Mouse (Mus musculus) ES-E14 (cell line): ENCODE results near the gene Ehbp1l1.

Source experiments
- CHD2 ChIP-seq: IDR thresholded peaks from 2 replicates; pipeline ENCODE4 v1.6.1; 2014; ENCODE audit warnings: mild to moderate bottlenecking, low read depth, low read length, inconsistent platforms
- HCFC1 ChIP-seq: IDR thresholded peaks from 2 replicates; pipeline ENCODE4 v1.6.1; 2012; ENCODE audit warnings: low read length, inconsistent platforms, borderline replicate concordance; ENCODE audit not compliant: insufficient read depth
- MAFK ChIP-seq: IDR thresholded peaks from 2 replicates; pipeline ENCODE4 v1.6.1; 2014; ENCODE audit warnings: mild to moderate bottlenecking, low read depth, low read length, inconsistent platforms; ENCODE audit not compliant: insufficient read depth
- ZC3H11A ChIP-seq: IDR thresholded peaks from 2 replicates; pipeline ENCODE4 v1.6.1; 2012; ENCODE audit warnings: low read depth, mild to moderate bottlenecking, inconsistent platforms, low read length, borderline replicate concordance
- ZNF384 ChIP-seq: IDR thresholded peaks from 2 replicates; pipeline ENCODE4 v1.6.1; 2012; ENCODE audit warnings: low read depth, low read length, inconsistent platforms

GRCm38 (mm10) chr19:5741641-5742240 is 15.6 kb upstream of the Ehbp1l1 start:
- TF ChIP-seq MAFK, result no peak
- no peak for TF ChIP-seq ZC3H11A
- no peak for TF ChIP-seq HCFC1
- no peak for TF ChIP-seq CHD2
- 0 out of 2 replicates have a peak, but pooled peaks have one; percentile 18 for TF ChIP-seq ZNF384
